Mouse (Mus musculus): Measurements from ENCODE around the gene Tinf2.

DNA sequence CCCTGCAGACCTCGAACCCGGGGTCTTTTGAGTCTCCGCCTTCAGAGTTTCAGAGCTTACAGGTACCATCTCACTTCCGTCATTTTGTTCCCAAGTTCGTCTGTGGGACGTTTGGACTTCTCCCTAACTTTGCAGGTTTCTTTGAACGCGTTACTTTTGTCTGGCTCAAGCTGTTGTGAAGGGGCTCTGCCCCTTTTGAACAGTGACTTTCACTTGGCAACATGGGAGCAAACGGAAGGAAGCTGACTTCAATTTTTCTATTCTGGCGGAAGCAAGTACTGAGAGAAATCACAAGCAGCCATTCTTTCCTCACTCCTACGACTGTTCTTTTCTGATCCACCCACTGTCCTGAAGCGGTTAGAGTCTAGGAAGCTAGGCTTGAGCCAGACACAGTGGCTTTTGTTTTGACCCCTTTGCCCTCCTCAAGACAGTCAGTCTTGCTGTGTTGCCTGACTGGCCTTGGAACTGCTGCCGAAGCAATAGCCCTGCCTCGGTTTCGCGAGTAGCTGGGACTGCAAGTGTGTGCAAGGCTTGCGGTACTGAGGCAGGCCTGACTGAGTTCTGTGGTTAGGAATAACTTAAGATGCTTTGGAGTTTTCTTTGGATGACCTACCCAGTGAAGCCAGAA lies 37.2 kb downstream of the Tinf2 start:
- no peak for TF ChIP-seq POLR2A (IDR thresholded peaks at IDR 0.05; ENCODE audit: borderline replicate concordance, low read depth, low read length)
- no peak for TF ChIP-seq CTCF (IDR thresholded peaks at IDR 0.05; ENCODE audit: low read depth, low read length)
